Mouse (Mus musculus) ES-Bruce4 (cell line): ENCODE measurements around the gene Gm49394.

ENCODE experiments used
- CTCF ChIP-seq: IDR thresholded peaks from one replicate; pipeline ENCODE4 v1.8.1; 2011; ENCODE audit warnings: low read depth, low read length
- POLR2A ChIP-seq: IDR thresholded peaks from one replicate; pipeline ENCODE4 v1.8.1; 2011; ENCODE audit warnings: low read length; ENCODE audit not compliant: insufficient read depth

- TF ChIP-seq CTCF (no peak), POLR2A (no peak)
Measured at GRCm38 (mm10) chr7:142646676-142647075, 23.1 kb downstream of the Gm49394 start.
